Mouse (Mus musculus) embryonic facial prominence, embryonic 11.5 days (tissue): Measurements from ENCODE around the gene Tas2r138. TPM values are rescaled to one million over a fixed set of nuclear protein-coding genes. Genes with fewer than 3 reads are reported as not detected.

Experiments
- ATAC-seq: fragments of 200-750 bp; cut with Nextera tagmentation; replicated peaks from 2 replicates; pipeline ENCODE4 v1.8.0; 2017; ENCODE audit warnings: low read depth; ENCODE audit not compliant: insufficient number of reproducible peaks, low FRiP score, low TSS enrichment
- DNase-seq: peaks from one replicate; pipeline ENCODE4 v3.0.0-alpha.2; 2015; ENCODE audit warnings: low spot score
- H3K27ac ChIP-seq: fragments of 300-500 bp; sonication (generic); replicated peaks from 2 replicates; pipeline ENCODE4 v1.5.1; 2014; ENCODE audit warnings: mild to moderate bottlenecking, low read depth, low read length, control low read depth
- H3K27me3 ChIP-seq: fragments of 300-500 bp; sonication (generic); 2 replicates; pipeline ENCODE4 v1.6.1; 2014; ENCODE audit warnings: mild to moderate bottlenecking, low read length, moderate library complexity, mixed read lengths; ENCODE audit not compliant: control insufficient read depth, insufficient read depth
- H3K36me3 ChIP-seq: fragments of 300-500 bp; sonication (generic); replicated peaks from 2 replicates; pipeline ENCODE4 v1.6.1; 2014; ENCODE audit warnings: low read depth, mild to moderate bottlenecking, low read length, moderate library complexity, mixed read lengths; ENCODE audit not compliant: control insufficient read depth, insufficient read depth
- H3K4me1 ChIP-seq: fragments of 300-500 bp; sonication (generic); 2 replicates; pipeline ENCODE4 v1.6.1; 2014; ENCODE audit warnings: low read length, mixed read lengths; ENCODE audit not compliant: control insufficient read depth, insufficient read depth
- H3K4me2 ChIP-seq: fragments of 300-500 bp; sonication (generic); 2 replicates; pipeline ENCODE4 v1.6.1; 2014; ENCODE audit warnings: low read depth, mild to moderate bottlenecking, control low read depth, low read length, moderate library complexity
- H3K4me3 ChIP-seq: fragments of 300-500 bp; sonication (generic); 2 replicates; pipeline ENCODE4 v1.5.1; 2014; ENCODE audit warnings: low read depth, low read length, control low read depth
- H3K9ac ChIP-seq: fragments of 300-500 bp; sonication (generic); replicated peaks from 2 replicates; pipeline ENCODE4 v1.6.1; 2014; ENCODE audit warnings: mild to moderate bottlenecking, control low read depth, low read length
- H3K9me3 ChIP-seq: fragments of 300-500 bp; sonication (generic); replicated peaks from 2 replicates; pipeline ENCODE4 v1.6.1; 2016; ENCODE audit warnings: mild to moderate bottlenecking, low read length, inconsistent platforms, mixed read lengths; ENCODE audit not compliant: control insufficient read depth
- WGBS: fragments of 180-500 bp; shearing (Covaris S2); extraction: QIAGEN DNeasy Blood & Tissue Kit; methylation state at CpG from one replicate; pipeline ENCODE4 v1.1.7; 2014; 5-methylcytosine and 5-hydroxymethylcytosine counted together
- polyA plus RNA-seq: library from polyadenylated mRNA; unstranded; fragments of >200 nt; fragmentation: Nextera tagmentation; extraction: Ambion mirVana; gene quantifications from 2 replicates; pipeline ENCODE4 v1.2.1, GENCODE M21; 2014

Gene Tas2r138
- polyA plus RNA-seq, 1 experiment from 2014 or later: not detected

GRCm38 (mm10) chr6:40585645-40586044, 27.5 kb downstream of the Tas2r138 start, which contains the start of gene Clec5a:
Gene Clec5a (minus strand): TSS chr6:40585821.
- DNase-seq: no peak
- H3K27ac ChIP-seq: no peak within 1 kb of the TSS
- no peaks in the 10 kb centered on the region for H3K36me3 ChIP-seq
- no peak within 1 kb of the TSS for H3K4me2 ChIP-seq
- no peak for ATAC-seq
- 83% methylated on average over 5 of the region's 5 CpGs for WGBS
- no peak within 1 kb of the TSS for H3K9ac ChIP-seq
- H3K4me1 ChIP-seq: no peaks in the 10 kb centered on the region
- H3K27me3 ChIP-seq: no peaks in the 10 kb centered on the region
- no peak within 1 kb of the TSS for H3K4me3 ChIP-seq
- H3K9me3 ChIP-seq: no peaks in the 10 kb centered on the region

DNA sequence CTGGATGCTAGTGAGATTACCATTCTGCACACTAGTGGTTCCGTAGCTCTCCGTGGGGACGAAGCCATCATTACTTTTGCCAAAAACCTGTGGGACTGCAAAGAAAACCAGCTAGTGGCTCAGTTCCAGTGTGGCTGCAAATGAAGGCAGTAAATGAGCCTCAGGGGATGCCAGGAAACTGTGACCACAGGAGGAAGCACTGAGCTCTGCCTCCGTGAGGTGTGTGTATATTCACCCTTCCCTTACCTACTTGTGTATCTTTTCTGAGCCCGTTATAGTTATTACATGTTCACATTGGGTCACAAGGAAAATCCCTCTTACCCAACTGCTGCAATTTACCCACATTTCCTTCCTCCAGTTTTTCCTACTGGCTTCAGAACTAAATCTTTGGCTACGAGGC, 28.8 kb downstream of the Tas2r138 start:
- no peak overlapping the region for H3K27ac ChIP-seq
- no peaks in the 10 kb centered on the region for H3K36me3 ChIP-seq
- H3K4me2 ChIP-seq: no peak overlapping the region
- 83% methylated on average over 6 of the region's 6 CpGs for WGBS
- H3K9me3 ChIP-seq: no peaks in the 10 kb centered on the region
- ATAC-seq (no peak), DNase-seq (no peak)
- no peak overlapping the region for H3K9ac ChIP-seq
- no peaks in the 10 kb centered on the region for H3K4me1 ChIP-seq
- no peak overlapping the region for H3K4me3 ChIP-seq
- H3K27me3 ChIP-seq: no peaks in the 10 kb centered on the region

- no peaks in the 10 kb centered on the region for H3K4me1 ChIP-seq
- WGBS: 58% methylated on average over 1 of the region's 1 CpGs
- H3K36me3 ChIP-seq: no peaks in the 10 kb centered on the region
- no peak for ATAC-seq
- H3K27me3 ChIP-seq: no peaks in the 10 kb centered on the region
- H3K9ac ChIP-seq: no peak overlapping the region
- H3K4me2 ChIP-seq: no peak overlapping the region
- H3K9me3 ChIP-seq: no peaks in the 10 kb centered on the region
- no peak for DNase-seq
- H3K27ac ChIP-seq: no peak overlapping the region
- no peak overlapping the region for H3K4me3 ChIP-seq
Measured at GRCm38 (mm10) chr6:40576305-40576704, 36.8 kb downstream of the Tas2r138 start.

DNA sequence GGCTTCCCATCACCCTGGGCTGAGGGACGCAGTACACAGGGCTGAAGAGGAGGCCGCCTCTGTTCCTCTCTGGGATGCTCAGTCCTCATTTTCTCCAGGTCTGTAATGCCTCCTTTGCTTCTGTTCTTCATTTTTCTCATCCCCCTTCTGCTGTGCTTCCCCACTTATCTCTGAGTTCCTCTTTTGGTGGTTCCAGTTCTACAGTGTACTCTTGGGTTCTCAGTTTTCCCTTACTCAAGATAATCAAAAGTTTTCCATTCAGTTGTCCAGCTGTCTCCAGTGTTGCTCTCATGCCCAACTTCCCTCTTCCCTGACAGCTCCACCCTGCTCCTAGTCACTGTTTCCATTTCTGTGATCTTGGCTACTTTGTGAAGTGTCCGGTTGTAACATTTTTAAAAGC, 39.5 kb downstream of the Tas2r138 start:
- whole genome bisulfite sequencing: 90% methylated on average over 3 of the region's 3 CpGs
- H3K27me3 ChIP-seq: no peaks in the 10 kb centered on the region
- ATAC-seq: no peak

DNA sequence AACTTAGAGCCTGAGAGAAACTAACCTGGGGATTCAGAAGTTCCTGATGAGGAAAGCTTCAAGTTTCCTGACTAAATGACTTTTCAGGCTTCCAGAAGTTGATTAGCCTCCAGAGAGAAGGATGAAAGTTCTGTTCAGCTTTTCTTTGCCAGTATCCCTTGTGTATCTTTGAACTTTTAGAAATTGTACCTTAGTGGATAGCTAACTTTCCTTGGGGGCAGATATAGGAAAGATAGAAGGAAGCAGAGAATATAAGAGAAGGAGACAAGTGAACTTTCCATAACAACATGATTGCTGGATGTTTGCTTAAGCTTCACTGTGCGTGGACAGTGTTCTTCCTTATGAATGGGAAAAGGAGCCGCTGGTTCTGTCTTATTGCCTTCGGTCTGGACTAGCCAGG, 43.9 kb downstream of the Tas2r138 start, which contains the start of gene Olfr460:
Olfr460 (plus strand) TSS at position 301 of the 400 bp plus-strand sequence.
- no peak within 1 kb of the TSS for H3K9ac ChIP-seq
- no peaks in the 10 kb centered on the region for H3K4me1 ChIP-seq
- H3K4me2 ChIP-seq: no peak within 1 kb of the TSS
- no peak within 1 kb of the TSS for H3K27ac ChIP-seq
- no peaks in the 10 kb centered on the region for H3K27me3 ChIP-seq
- no peaks in the 10 kb centered on the region for H3K9me3 ChIP-seq
- ATAC-seq (no peak), DNase-seq (no peak)
- H3K4me3 ChIP-seq: no peak within 1 kb of the TSS
- no peaks in the 10 kb centered on the region for H3K36me3 ChIP-seq
- 92% methylated on average over 3 of the region's 3 CpGs for WGBS

More for the DNA sequence above, 39.5 kb downstream of the Tas2r138 start:
- Histone ChIP-seq H3K9me3 (no peaks in the 10 kb centered on the region), H3K4me3 (no peak overlapping the region), H3K4me2 (no peak overlapping the region), H3K27ac (no peak overlapping the region), H3K36me3 (no peaks in the 10 kb centered on the region), H3K9ac (no peak overlapping the region), H3K4me1 (no peaks in the 10 kb centered on the region)
- DNase-seq: no peak

Other genes starting within 250 kb of the Tas2r138 start
- 12.6 and 14.1 TPM in 2 replicates for gene E330009J07Rik, start 177.2 kb downstream of the Tas2r138 start, polyA plus RNA-seq
- gene Wee2, start 174.2 kb downstream of the Tas2r138 start, polyA plus RNA-seq: not detected in 2 replicates
- gene Ssbp1, start 142.0 kb downstream of the Tas2r138 start, polyA plus RNA-seq: 174 and 202 TPM in 2 replicates
- gene Tas2r137, start 122.1 kb downstream of the Tas2r138 start, polyA plus RNA-seq: not detected in 2 replicates
- 0.21 TPM in 1 of 2 replicates, not detected in the other for gene Tas2r108, start 119.8 kb downstream of the Tas2r138 start, polyA plus RNA-seq
- gene Prss37, start 93.8 kb downstream of the Tas2r138 start, polyA plus RNA-seq: not detected in 2 replicates
- 0.06 and 0.13 TPM in 2 replicates for gene Olfr461, start 58.3 kb downstream of the Tas2r138 start, polyA plus RNA-seq
- gene Olfr460, start 43.8 kb downstream of the Tas2r138 start, polyA plus RNA-seq: not detected in 2 replicates
- gene Clec5a, start 27.5 kb downstream of the Tas2r138 start, polyA plus RNA-seq: 0.74 and 1.5 TPM in 2 replicates
- not detected in 2 replicates for gene Mgam, start 15.5 kb upstream of the Tas2r138 start, polyA plus RNA-seq